Mouse (Mus musculus) erythroblast, embryonic 14.5 days (primary cell): Measurements from ENCODE around the gene H3f3a. TPM values are rescaled to one million over a fixed set of nuclear protein-coding genes. Genes with fewer than 3 reads are reported as not detected.

Experiments
- H3K27me3 ChIP-seq: 2 replicates; pipeline ENCODE4 v1.6.1; 2012; ENCODE audit warnings: inconsistent platforms; ENCODE audit not compliant: control insufficient read depth
- H3K36me3 ChIP-seq: 2 replicates; pipeline ENCODE4 v1.6.1; 2012; ENCODE audit warnings: mild to moderate bottlenecking, inconsistent platforms; ENCODE audit not compliant: control insufficient read depth
- H3K4me1 ChIP-seq: 2 replicates; pipeline ENCODE4 v1.6.1; 2012; ENCODE audit warnings: inconsistent platforms; ENCODE audit not compliant: control insufficient read depth
- H3K4me3 ChIP-seq: replicated peaks from 2 replicates; pipeline ENCODE3; 2012; ENCODE audit warnings: moderate library complexity, mild to moderate bottlenecking, inconsistent platforms
- H3K9me3 ChIP-seq: 2 replicates; pipeline ENCODE4 v1.6.1; 2012; ENCODE audit warnings: low read length, inconsistent platforms, mixed read lengths; ENCODE audit not compliant: control insufficient read depth
- GATA1 ChIP-seq: IDR thresholded peaks from 2 replicates; pipeline ENCODE4 v1.6.1; 2012; ENCODE audit warnings: low read length, inconsistent platforms, mixed read lengths
- TAL1 ChIP-seq: IDR thresholded peaks from 3 replicates; pipeline ENCODE4 v1.6.1; 2012; ENCODE audit warnings: low read length, inconsistent platforms, mixed read lengths
- polyA plus RNA-seq: library from polyadenylated mRNA; stranded (reverse); fragments of >175 nt; gene quantifications from 2 replicates; pipeline ENCODE4 v1.2.3, GENCODE M21; 2012

Gene H3f3a
- polyA plus RNA-seq, 1 experiment = 750 TPM

DNA sequence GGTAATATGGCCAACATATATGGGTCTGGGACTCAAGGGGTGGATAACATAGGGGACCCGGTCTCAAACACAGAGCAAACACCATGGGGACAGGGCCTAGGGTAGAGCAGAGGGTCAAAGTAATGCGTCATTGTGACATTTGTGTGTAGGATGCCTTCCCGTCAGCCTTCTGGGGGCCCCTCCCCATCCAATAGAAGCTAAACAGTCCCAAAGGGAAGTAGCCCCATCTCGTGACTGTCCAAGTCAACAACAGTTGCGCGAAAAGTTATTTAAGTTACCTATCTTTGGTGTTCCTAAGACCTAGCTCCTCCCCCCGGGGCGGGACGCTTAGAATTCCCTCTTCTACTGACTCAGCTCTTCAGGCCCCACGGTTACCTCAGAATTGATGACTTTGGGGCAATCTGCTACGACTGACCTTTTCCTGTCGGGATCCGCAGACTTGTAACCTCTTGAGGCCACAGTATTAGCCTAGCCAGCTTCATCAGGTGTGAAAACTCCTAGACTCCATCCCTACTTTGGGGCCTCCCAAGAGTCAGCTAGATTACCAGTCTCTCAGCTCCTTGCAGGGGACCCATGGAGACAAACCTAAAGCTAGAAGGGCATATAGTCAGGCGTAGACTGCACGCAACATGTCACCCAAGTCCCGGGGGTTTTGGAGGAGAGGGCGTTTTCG, 20.2 kb downstream of the H3f3a start:
- peaks cover 1% of the 10 kb centered on the region for H3K36me3 ChIP-seq
- peaks cover 46% of the 10 kb centered on the region for H3K27me3 ChIP-seq
- TF ChIP-seq TAL1 = no peak
- peaks cover 17% of the 10 kb centered on the region for H3K4me1 ChIP-seq
- H3K4me3 ChIP-seq = no peak overlapping the region
- peaks cover 17% of the 10 kb centered on the region for H3K9me3 ChIP-seq

DNA sequence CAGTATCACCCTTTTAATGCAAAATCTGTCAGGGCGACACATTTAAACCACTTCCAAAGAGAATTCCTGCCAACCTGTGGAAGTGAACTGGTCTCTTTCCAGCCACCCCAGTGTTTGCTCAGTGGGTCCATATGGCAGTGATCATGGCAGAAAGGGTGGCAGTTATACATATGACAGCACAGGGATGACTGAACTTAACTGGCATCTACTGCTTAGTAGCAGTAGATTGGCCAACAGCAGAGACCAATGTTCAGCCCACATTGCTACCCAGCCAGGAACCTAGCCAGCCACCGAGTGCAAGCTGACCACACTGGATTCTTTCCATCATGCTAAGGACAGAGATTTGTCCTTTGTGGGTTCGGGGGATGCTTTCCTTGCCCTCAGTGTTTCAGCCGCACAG, 20.9 kb downstream of the H3f3a start:
- no peaks in the 10 kb centered on the region; the same call in 1 of the 2 replicates for H3K36me3 ChIP-seq
- TF ChIP-seq GATA1 (no peak), TAL1 (no peak)
- peaks cover 46% of the 10 kb centered on the region for H3K27me3 ChIP-seq
- H3K4me1 ChIP-seq = peaks cover 17% of the 10 kb centered on the region
- H3K9me3 ChIP-seq = peaks cover 21% of the 10 kb centered on the region
- H3K4me3 ChIP-seq = no peak overlapping the region

- no peak for TF ChIP-seq GATA1
- TF ChIP-seq TAL1 = no peak
- peaks cover 17% of the 10 kb centered on the region for H3K4me1 ChIP-seq
- no peaks in the 10 kb centered on the region; the same call in 1 of the 2 replicates for H3K36me3 ChIP-seq
- peaks cover 21% of the 10 kb centered on the region for H3K9me3 ChIP-seq
- no peak overlapping the region for H3K4me3 ChIP-seq
- H3K27me3 ChIP-seq = peaks cover 44% of the 10 kb centered on the region
These were observed 21.8 kb downstream of the H3f3a start for GRCm38 (mm10) chr1:180791821-180792480.

DNA sequence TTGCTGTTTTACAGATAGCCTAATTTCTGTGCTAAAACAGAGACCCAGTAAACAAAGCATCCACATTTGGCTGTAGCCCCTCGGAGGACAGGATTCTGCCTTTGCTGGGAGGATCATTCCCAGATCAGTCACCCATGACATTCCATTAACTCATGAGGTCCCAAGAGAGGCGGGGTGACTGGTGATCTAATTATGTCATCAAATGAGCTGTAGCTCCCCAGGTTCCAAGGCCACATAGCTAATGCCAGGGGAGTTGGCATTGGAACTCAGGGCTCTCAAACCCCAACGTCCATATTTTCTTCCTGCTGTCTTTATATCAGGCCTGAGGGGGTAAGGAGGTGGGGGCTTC, 30.2 kb downstream of the H3f3a start:
- Histone ChIP-seq H3K4me3 (no peak overlapping the region), H3K27me3 (peaks cover 20% of the 10 kb centered on the region), H3K9me3 (peaks cover 7% of the 10 kb centered on the region), H3K36me3 (no peaks in the 10 kb centered on the region), H3K4me1 (peaks cover 5% of the 10 kb centered on the region)
- TF ChIP-seq TAL1 (no peak), GATA1 (no peak)

- Histone ChIP-seq H3K27me3 (peaks cover 25% of the 10 kb centered on the region), H3K9me3 (peaks cover 4% of the 10 kb centered on the region), H3K4me1 (peaks cover 10% of the 10 kb centered on the region), H3K36me3 (no peaks in the 10 kb centered on the region), H3K4me3 (no peak overlapping the region)
- TF ChIP-seq GATA1 (no peak), TAL1 (no peak)
These were observed 30.7 kb downstream of the H3f3a start for GRCm38 (mm10) chr1:180782906-180783579.

DNA sequence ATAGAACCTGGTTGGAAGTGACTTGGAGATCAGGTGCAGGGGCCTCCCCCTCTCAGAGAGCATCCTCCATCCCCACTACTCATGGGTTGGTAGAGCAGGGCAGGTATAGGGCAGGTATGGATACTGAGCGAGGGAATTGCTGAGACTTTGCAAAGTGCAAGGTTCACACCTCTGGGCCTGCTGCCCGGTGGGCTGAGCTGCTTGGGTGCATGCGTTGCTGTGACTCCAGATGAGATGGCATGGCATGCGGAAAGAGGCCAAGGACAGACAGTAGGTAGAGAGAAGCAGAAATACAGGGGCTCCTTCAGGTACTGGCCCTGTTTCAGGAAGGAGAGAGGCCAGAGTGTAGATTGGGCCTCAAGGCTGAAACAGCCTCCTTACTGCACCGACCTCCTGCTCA, 32.5 kb downstream of the H3f3a start:
- H3K4me1 ChIP-seq = peaks cover 27% of the 10 kb centered on the region
- H3K9me3 ChIP-seq = peaks cover 3% of the 10 kb centered on the region; the same call in 1 of the 2 replicates
- no peak overlapping the region for H3K4me3 ChIP-seq
- no peaks in the 10 kb centered on the region for H3K36me3 ChIP-seq
- H3K27me3 ChIP-seq = peaks cover 25% of the 10 kb centered on the region
- TF ChIP-seq TAL1 (no peak), GATA1 (no peak)

DNA sequence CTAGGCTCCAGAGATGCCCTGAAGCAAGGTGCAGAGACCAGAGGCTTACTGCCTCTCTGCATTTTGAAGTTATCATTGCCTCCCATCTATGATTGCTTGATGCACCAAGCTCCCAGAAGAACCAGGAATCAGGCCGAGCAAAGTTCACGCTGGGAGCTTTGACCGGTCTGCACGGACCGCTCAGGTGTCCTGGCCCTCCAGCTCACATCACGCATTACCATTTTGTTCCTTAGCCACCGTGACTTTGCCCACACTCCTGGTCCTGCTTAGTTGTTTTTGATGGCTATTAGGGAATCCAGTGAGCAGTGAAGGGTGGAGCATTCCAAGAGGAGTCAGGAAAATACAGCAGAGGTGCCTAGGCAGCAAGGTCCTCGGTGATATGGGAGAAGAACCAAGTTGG, 33.5 kb downstream of the H3f3a start:
- H3K36me3 ChIP-seq = no peaks in the 10 kb centered on the region
- peaks cover 4% of the 10 kb centered on the region for H3K9me3 ChIP-seq
- H3K27me3 ChIP-seq = peaks cover 25% of the 10 kb centered on the region
- no peak overlapping the region for H3K4me3 ChIP-seq
- no peak for TF ChIP-seq TAL1
- no peak for TF ChIP-seq GATA1
- H3K4me1 ChIP-seq = peaks cover 28% of the 10 kb centered on the region

DNA sequence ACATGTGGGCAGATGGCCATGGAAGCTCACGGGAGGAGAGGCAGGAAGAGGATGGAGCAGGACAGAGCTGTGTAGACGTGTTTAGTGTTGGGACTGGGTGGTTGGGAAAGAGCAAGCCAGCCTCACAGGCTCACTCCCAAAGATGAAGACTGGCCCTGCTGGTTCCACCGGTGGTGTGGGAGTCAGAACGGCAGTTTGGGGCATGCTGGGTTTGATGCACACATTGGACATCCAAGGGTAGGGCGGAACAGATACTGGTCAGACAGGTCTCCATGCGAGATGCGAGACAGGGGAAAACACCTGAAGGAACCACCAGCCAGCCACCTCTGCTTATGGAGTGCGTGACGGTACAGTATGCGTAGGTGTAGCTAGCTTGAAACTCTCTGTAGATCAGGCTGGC, 34.8 kb downstream of the H3f3a start:
- Histone ChIP-seq H3K9me3 (peaks cover 12% of the 10 kb centered on the region), H3K4me1 (peaks cover 28% of the 10 kb centered on the region), H3K36me3 (no peaks in the 10 kb centered on the region), H3K4me3 (no peak overlapping the region), H3K27me3 (peaks cover 25% of the 10 kb centered on the region)
- TF ChIP-seq TAL1 (no peak), GATA1 (no peak)

DNA sequence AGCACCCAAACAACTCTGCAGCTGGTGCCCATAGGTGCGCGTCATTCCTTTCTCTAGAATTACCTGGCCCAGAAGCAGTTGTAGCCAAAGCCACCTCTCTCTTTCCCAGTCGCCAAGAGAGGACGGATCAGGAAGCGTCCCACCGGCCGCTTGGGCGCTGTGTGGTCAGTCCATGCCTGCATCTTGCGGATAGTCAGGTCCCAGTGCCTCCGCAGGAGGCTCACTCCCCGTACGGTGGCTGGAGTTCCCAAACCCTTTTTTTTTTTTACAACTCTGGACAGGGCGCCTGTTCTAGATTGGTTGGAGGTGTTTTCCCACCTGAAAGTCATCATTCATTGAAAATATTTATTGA, 35.4 kb downstream of the H3f3a start:
- no peaks in the 10 kb centered on the region for H3K36me3 ChIP-seq
- peaks cover 28% of the 10 kb centered on the region for H3K4me1 ChIP-seq
- peak overlapping the region; percentile 74 for H3K4me3 ChIP-seq
- no peak for TF ChIP-seq GATA1
- TF ChIP-seq TAL1 = no peak
- H3K27me3 ChIP-seq = peaks cover 25% of the 10 kb centered on the region
- H3K9me3 ChIP-seq = peaks cover 12% of the 10 kb centered on the region
